Mouse (Mus musculus): ENCODE data around the gene Olfr1418. TPM values are rescaled to one million over a fixed set of nuclear protein-coding genes. Genes with fewer than 3 reads are reported as not detected.
"Not testable (repeated sequence)": the region's sequence is repeated elsewhere in the genome, so short reads cannot be mapped to it uniquely, and the experiment has no call there.

Gene Olfr1418
- not detected for total RNA-seq (2021)
- long read RNA-seq, experiment 1: 0 reads
- long read RNA-seq, experiment 2: 0 reads

DNA sequence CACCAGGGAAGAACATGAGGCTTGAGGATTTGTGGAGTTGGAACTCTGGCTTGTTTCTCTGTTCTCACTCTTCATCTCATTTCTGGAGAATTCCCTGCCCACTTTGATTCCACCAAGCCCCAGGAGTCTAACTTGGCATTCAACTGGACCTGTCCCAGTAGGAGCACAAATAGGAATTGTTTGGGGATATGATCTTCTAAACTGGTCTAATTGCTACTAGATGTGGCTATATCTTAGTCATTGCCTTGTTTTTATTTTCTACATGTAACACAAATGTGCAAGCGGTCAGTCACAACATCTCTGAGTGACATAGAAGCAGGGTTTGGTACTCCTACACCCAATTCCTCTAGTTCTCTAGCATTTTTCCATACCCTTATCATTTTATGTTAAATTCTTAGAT, at the start of gene Olfr1418:
Gene Olfr1418 (minus strand): TSS at position 101 of the 400 bp plus-strand sequence.
- no peak for DNase-seq (ENCODE audit: low spot score in 2 of 2)

DNA sequence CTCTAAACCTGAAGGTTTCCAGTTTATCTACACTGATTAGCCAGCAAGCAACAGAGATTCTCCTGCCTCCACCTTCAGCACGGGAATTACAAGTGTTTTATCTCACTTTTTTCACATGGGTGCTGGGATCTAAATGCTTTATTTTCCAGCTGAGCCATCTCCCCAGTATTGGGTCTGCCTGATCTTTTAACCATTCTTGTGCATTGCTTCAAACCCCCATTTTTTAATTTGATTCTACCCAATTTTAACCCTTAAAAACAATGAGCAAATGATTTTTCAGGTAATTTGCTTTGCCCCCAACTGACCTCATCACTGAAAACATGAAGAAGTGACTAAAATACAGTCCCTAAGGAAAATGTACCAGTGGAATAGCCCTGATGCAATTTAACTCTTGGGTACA, 25.4 kb upstream of the Olfr1418 start, which contains the start of gene Olfr1420:
Gene Olfr1420 (plus strand): TSS at position 301 of the 400 bp plus-strand sequence.
- DNase-seq (ENCODE audit: low spot score in 2 of 2): no peak

DNA sequence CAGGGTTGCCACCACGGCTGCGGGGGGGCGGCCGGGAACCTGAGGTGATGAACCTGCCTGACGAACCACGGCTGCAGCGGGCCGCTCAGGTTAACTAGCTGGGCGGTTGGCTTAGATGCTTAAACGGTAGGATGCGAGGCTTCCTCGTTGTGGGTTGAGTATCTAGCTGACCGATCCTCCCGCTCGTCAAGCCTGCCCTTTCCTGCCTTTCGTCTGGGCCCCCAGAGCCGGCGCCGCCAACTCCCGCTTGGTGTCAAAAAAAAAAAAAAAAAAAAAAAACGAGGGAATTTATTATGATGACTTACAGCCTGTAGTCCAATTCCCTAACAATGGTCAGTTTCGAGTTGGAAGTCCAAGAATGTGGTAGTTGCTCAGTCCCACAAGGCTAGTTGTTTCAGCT, 17.5 kb upstream of the Olfr1418 start:
- not testable (repeated sequence) for DNase-seq (ENCODE audit: low spot score in 2 of 2)

DNA sequence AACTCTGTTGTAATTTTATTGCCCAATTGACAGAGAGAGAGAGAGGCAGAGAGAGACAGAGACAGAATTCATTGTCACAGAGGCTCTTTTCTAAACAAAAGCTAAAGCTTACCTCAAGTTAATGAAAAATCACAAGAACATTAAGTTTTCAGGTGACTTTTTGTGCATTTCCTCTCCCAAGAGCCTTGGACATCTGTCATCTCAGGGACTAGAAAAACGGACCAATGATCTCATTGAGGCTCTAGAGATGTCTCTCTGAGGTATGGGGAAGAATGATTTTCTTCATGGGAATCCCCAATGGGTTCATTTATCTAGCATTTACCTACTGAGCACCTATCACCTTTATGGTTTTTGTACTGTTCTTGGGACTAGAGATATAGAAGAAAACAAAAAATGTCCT, 14.1 kb upstream of the Olfr1418 start, which contains the start of gene Olfr1419:
Gene Olfr1419 (minus strand): TSS at position 101 of the 400 bp plus-strand sequence.
- DNase-seq (ENCODE audit: low spot score in 2 of 2): no peak

GRCm38 (mm10) chr19:11867837-11868236, 7.0 kb upstream of the Olfr1418 start:
- DNase-seq (ENCODE audit: low spot score in 2 of 2): no peak

GRCm38 (mm10) chr19:11856506-11856905, 4.4 kb downstream of the Olfr1418 start:
- no peak for DNase-seq (ENCODE audit: low spot score in 2 of 2)

GRCm38 (mm10) chr19:11854821-11855220, 6.0 kb downstream of the Olfr1418 start:
- no peak for DNase-seq (ENCODE audit: low spot score in 2 of 2)

DNA sequence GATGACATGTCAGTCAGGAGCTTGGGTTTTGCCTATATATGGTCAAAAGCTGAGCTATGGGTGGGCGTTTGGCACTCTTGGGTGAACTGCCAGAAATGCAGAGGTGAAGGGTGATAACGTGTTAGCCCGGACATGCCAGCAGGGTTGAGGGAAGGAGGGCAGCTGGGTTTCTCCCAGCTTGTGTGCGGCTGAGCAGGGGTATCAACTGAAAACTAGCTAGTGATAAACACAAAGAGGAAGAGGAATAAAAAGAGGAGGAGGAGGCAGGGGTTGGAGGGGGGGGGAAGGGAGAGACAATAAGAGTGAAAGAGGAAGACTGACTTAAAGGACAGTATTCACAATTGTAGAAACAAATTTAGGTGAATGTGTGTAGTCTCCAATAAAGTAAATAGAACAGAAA, 8.2 kb downstream of the Olfr1418 start:
- DNase-seq (ENCODE audit: low spot score in 2 of 2): no peak

DNA sequence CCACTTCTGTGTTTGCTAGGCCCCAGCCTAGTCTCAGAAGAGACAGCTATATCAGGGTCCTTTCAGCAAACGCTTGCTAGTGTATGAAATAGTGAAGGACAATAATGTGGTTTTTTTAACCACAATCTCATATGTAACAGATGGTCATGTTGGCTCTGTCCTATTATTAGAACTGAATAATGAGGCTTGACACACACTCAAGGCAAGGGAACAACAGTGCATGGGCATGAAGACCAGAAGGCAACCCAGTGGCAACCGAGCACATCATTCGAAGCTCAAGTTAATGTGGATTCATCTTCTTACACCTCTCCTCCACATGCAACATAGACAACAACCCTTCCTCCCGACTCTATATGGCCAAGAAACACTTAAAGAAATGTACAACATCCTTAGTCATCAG, 14.5 kb downstream of the Olfr1418 start:
- DNase-seq (ENCODE audit: low spot score in 2 of 2): no peak

DNA sequence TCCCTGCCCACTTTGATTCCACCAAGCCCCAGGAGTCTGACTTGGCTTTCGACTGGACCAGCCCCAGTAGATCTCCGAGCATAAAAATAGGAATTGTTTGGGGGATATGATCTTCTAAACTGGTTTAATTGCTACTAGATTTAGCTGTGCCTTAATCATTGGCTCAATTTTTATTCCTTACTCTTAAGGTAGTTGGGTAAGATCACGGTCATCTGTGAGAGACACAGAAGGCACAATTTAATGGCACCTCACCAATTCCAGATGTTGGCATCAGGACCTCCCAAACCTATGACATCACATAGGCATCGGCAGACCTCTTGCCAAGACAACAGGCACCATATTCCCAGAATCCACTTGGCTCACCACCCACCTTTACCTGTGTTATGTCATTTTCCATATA, 21.7 kb downstream of the Olfr1418 start, which contains the start of gene Olfr1417:
Gene Olfr1417 (minus strand): TSS at position 101 of the 400 bp plus-strand sequence.
- DNase-seq (ENCODE audit: low spot score in 2 of 2): no peak

- DNase-seq (ENCODE audit: low spot score in 2 of 2): no peak
Observed at GRCm38 (mm10) chr19:11823346-11824065, 37.4 kb downstream of the Olfr1418 start.

DNA sequence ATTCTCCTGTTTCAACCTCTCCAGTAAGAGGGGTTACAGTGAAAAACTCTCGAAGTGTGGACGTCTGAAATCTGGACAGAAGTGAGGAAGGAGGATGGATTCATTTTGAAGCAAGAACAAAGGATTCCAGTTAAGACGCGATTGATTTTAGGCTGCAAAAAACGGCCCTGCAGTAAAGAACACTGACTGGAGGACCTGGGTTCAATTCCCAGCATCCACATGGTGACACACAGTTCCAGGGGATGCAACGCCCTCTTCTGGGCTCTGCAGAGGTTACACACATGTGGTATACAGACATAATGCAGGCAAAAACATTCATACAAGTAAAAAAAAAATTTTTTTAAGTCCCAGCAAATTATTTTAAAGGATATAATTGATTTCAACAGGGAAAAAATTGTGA, 40.7 kb downstream of the Olfr1418 start:
- no peak for DNase-seq (ENCODE audit: low spot score in 2 of 2)

DNA sequence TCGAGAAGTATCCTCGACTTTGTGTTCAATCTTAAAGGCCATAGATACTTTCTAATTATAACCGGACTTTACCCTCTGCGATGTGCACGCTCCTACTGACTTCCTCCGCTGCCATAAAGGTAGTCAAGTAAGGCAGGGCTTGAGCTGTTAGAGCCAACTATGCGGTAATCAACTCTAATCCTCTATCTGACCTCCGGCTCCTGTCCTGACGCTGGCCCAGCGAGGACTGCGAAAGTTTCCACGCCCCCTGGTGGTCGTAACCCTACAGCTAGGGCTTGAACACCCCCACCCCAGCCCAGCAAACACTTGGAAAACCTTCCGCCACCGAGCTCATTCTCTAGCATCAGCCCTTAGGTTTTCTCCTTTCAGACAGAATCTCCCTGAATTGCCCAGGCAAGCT, 41.1 kb downstream of the Olfr1418 start:
- peak; percentile 53 to 63 for DNase-seq (ENCODE audit: low spot score in 2 of 2)

DNA sequence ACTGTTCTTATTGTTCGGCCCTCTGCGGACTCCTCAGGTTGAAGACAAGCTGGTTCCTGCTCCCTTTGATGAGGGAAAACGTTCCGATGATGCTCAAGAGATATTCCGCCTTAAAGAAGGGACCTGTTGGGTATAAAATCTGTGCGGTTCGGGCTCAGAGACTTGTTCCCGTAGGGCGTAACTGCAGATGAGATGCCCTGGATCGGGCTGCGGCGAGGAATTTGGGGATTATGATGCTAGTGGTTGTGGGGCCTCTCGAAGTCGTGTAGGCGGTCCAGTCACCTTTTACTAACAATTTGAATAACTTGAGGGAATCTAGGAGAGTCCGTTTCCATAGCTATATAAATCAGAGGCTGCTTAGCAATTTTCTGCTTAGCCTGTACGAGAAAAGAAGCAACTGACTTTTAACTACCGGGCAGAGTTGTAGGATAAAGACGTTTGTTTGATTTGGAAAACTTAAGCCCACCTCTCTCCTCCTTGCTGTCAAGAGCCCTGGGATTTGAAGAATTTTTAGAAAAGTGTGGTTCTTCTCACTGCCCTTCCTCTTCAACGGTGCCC, 41.6 kb downstream of the Olfr1418 start, which contains the start of gene Stx3:
Gene Stx3 (minus strand): TSS at position 261 of the 558 bp plus-strand sequence.
- peak; percentile 9 to 21 for DNase-seq (ENCODE audit: low spot score in 2 of 2)

GRCm38 (mm10) chr19:11818199-11819142, 42.4 kb downstream of the Olfr1418 start:
- DNase-seq (ENCODE audit: low spot score in 2 of 2): peak; percentile 42 to 67

DNA sequence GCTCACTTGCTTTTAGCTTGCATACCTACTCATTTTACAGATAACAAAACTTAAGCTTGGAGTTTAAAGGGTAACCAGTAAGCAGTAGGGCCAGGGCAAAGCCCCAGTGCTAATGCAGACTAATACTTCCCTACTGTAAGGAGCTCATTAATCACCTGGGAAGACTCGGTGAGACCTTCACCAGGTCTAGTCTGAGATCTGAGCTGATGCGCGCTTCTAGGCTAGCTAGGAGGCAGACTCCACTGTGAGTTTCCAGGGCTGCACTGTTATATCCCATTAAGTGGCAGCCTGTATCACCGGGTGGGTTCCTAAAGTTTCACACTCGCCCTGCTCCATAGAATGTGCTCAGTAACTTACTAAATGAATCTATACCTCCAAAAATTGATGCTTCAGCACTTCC, 43.3 kb downstream of the Olfr1418 start:
- DNase-seq (ENCODE audit: low spot score in 2 of 2): no peak

DNA sequence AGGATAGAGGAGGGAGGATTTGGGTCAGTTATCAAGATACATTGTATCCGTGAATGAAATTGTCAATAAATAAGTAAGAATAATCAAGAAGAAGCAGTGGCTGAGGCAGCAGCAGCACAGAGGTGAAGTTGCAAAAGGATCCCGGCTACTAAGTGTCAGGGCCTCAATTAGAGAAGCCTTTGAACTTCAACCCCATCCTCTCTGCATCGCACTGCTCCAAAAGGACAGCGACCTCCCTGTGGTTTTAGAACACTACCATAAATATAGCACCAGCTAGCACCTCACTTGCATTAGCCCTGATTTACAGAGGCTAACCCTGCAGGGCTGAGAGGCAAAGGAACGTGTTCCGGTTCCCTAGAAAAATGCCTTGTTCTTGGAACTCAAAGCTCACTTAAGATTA, 44.2 kb downstream of the Olfr1418 start:
- DNase-seq (ENCODE audit: low spot score in 2 of 2): no peak

GRCm38 (mm10) chr19:11814742-11815333, 46.0 kb downstream of the Olfr1418 start:
- no peak for DNase-seq (ENCODE audit: low spot score in 2 of 2)

- DNase-seq (ENCODE audit: low spot score in 2 of 2): no peak
Observed at GRCm38 (mm10) chr19:11813649-11814048, 47.2 kb downstream of the Olfr1418 start.

- DNase-seq (ENCODE audit: low spot score in 2 of 2): no peak
Observed at GRCm38 (mm10) chr19:11813136-11813535, 47.7 kb downstream of the Olfr1418 start.
